Mouse (Mus musculus) left cerebral cortex, postnatal 10 days (tissue): ENCODE measurements at regions not wholly inside any gene's neighbourhood (a gene's known extent, or its start where the extent isn't known, plus 50 kb on each side); places are given as distances from the start of the nearest gene placed in this dataset.

ENCODE experiments used
- DNase-seq, 2 experiments: peaks; one replicate each; pipeline ENCODE4 v3.0.0; 2021 to 2022; ENCODE audit warnings: low spot score in 2 of 2, mixed read lengths in 1 of 2; ENCODE audit errors: extremely low spot score in 1 of 2
- intact Hi-C: fragments of 180-260 bp; cut with DNase I; formaldehyde crosslinking; loops from one replicate; pipeline ENCODE4 v1.15.1; 2025

DNA sequence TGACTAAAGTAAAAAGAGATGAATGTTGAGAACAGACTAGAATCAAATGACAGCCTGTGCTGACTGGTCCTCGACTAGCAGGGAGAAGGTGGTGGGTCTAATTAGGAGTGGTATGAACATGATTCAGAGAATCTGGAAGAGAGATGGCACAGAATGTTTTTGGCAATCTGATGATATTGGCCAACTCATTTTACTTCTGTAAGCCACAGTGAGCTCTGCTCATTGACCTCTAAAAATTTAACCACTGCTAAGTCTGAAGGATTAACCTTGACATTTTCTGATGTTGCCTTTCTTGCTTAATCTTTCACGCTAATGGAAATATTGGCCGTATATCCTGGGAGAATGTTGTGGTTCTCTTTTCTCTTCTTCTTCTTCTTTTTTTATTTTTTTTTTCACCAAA lies 1041.6 kb upstream of the Got2 start:
- intact Hi-C loops = no loop called here

DNA sequence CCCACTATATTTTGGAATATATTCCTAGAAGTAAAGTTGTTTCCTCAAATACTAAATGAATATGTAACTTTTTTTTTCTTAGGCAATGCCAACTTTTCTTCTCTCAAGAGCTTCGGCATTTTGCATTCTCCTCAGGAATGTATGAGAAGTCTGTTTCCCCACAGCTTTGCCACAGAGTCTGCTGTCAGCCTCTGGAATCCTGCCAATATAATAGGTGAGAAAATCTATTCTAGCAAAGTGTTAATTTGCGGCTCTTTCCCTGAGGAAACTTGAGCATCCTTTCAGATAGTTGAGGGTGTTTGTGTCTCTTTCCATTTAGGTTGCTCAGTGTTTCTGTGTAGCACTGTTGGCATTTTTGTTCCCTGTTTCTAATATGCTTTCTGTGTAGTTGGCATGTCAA lies 992.6 kb upstream of the Got2 start:
- no peak for DNase-seq
- intact Hi-C loops = no loop called here

More for the DNA sequence above, 1041.6 kb upstream of the Got2 start:
- DNase-seq = no peak

DNA sequence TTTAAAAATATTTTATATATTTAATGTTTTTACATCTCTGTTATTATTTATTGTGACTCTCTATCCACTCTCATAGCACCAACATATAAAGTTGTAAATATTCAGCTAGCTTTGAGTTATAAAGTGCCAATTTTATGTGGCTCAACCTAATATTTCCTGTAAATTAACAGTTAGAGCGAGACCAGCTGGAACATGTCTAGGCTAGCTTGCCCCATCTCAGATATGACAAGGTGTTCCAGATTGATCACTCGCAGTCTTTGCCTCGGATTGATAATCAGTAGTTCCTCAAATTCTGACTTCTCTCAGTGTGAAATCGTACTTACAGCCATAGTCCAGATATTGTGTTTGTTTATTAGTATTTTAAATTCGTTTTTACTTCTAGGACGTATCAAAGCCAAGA lies 990.4 kb upstream of the Got2 start:
- no peak for DNase-seq
- intact Hi-C loops = no loop called here

DNA sequence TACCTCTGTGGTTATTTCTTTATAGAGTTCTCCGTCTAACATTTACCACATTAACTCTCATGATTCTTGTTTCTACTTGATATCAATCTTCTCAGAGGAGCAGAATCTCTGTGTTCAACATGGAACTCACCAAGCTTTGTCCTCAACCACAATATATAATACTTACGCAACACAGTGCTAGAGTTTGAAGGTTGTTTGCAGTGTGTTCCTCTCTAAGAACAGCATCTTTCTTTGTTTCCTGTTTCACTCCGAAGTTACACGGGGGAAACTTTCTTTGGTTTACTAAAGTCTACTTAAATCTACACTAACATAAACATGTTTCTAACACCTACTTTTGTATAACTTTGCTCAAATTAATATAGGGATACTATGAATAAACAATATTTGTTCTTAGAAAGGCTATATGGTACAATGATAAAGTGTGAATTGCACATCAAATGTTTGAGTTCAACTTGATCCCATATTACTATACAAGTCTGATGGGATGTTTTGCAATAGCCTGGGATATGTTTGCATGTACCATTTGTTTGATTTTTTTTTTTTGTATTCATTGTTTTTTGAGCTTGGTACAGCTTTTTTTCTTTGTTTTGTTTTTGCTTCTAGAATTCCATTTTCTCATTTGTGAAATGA lies 985.2 kb upstream of the Got2 start:
- no peak for DNase-seq
- intact Hi-C loops = no loop called here

DNA sequence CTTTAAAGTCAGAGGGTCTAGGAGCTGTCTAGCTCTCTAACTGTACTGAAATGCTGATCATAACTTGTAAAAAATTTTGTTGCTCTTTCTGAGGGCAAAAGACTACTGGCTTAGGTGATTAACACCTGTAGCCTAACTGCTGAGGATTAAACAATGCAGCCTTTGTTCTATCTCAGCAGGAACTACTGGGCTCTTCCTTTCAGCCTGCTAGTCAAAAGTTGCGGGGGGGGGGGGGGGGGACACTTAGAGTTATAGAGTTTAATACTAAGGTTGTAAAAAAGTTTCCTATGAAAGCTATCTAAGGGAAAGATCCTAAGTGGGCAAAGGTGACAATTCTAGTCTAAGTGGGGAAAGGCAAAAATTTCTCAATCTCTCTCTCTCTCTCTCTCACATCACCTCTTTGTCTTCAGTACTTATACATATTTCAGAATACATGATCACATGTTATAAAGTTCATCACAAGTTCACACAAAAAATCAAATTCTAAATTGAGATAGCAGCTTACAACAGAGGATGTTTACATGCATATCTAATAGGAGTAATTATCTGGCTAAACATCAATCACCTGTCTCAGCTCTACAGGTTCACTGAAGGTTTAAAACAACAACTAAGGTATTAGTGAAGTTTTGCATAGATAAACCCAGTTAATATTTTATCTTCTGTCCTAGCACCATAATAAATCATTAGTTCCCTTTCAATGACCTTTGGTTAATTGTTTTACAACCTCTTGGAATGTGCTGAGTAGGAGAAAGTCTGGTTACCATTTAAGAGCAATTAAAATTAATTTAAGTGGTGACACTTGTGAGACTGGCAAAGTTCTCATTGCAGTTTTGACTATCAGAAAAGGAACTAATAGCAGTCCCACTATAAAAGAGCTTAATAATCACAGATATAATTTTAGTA lies 980.1 kb upstream of the Got2 start:
- intact Hi-C loops = no loop called here
- no peak for DNase-seq

DNA sequence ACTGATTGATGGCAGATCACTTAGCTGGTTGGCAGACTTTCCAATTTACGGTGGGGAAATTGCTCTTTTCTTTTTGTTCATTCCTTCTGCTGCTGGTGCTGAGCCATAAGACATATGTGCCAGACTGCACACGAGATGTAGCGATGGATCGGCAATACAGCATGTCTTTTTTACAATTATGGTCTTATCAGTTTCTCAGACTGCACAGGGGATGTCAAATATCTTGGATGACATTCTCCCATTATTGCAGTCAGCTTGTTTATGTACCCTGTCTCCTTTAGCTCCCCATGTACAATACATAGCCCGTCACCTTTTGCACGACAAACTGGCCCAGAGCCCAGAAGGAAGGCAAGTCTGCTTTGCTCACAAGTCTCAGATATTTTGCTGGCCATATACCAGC lies 976.3 kb upstream of the Got2 start:
- intact Hi-C loops = no loop called here
- peak; percentile 9 to 22 for DNase-seq

DNA sequence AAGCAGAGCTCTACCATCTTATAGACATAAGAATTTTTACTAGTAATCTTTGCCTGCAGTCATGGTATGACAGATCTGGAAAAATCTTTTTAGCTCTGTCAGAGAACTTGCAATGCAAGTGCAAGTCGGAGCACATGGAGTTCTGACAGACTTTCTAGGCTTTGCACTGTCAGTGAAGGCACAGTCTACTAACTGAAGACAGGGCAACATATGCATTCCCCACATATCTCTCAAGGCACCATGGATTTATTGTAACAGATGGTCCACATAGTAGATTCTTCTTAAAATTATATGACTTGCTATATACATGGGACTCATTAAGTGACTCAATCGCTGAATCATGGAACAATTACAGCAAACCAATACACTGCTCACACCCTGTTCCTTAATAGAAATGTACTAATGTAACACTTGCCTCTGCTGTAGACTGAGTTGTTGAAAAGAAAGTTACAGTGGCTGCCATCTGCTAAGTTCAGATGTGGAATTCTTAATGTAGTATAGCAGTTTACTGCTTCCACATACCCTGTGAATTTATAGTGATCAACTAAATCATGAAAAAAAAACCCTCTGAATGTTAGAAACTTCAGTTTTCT lies 972.6 kb upstream of the Got2 start:
- DNase-seq = peak in 1 of 2 experiments; percentile 13
- intact Hi-C loops = no loop called here

DNA sequence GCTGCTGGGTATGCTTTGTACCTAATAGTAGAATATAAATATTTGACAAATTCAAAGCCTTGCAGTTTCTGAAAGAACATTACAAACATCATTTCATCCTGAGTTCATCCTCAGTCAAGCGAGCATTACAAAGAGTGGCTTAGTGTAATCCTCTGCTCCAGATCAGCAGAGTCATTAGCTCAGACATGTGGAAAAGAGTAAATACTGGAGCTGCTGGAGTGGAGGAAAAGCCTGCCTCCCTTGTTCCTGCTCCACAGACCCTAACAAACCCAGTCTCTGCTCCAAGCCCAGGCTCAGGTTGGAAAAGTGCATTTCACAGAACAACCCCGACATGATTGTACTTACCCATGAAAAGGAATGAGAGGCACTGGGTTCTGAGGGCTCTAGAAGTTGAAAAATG lies 955.2 kb upstream of the Got2 start:
- DNase-seq = no peak
- intact Hi-C loops = no loop called here

DNA sequence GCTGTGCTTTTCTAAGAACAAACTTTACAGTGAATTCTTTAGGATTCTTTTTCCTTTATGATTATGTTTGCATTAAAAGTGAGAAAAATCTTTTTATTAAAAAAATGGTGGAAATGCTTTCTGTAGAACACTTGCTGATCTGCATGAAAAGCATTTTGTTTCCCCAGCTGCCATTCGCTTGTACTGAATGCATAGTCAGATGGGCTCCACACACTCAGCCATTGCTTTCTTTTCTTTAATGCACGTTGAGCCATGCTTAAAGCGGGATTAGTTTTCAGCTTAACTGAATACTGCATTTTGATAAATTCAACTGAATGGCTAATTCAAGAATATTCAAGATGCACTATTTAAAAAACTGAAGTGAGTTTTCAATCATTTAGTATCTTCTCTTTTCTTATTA lies 947.2 kb upstream of the Got2 start:
- intact Hi-C loops = no loop called here
- no peak for DNase-seq

DNA sequence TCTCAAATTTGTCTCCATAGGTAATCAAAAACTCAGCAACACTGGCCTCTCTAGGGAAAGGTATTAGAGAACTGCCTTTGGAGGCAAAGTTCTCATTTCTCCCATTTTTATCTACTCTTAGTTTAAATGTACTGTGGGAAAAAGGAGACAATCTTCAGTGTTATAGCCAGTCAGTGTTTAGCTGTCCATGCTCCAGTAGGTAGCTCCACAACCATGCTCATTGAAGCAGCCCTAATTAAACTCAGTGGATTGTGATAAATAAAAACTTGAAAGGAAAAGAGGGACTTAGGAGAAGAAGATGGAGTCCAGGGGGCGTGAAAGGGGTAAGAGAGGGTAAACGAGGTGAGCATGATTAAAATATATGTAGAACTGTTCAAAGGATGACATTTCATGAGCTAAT lies 946.3 kb upstream of the Got2 start:
- intact Hi-C loops = no loop called here

DNA sequence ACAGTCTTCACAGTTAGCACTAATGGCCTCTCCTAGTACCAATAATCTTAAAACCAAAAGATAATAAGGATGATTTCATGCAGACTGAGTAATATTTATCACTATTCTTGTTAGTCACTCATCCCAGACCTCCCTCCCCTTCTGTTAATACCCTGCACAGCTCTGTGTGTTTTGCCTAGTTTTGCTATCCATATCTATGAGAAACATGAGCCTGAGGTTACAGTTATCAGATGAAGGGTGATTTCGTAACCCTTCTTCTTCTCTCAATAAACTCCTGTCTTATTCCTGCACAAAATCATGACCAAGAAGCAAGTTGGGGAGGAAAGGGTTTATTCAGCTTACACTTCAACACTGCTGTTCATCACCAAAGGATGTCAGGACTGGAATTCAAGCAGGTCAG lies 940.9 kb upstream of the Got2 start:
- intact Hi-C loops = no loop called here
- DNase-seq = no peak

More for the DNA sequence above, 946.3 kb upstream of the Got2 start:
- no peak for DNase-seq

DNA sequence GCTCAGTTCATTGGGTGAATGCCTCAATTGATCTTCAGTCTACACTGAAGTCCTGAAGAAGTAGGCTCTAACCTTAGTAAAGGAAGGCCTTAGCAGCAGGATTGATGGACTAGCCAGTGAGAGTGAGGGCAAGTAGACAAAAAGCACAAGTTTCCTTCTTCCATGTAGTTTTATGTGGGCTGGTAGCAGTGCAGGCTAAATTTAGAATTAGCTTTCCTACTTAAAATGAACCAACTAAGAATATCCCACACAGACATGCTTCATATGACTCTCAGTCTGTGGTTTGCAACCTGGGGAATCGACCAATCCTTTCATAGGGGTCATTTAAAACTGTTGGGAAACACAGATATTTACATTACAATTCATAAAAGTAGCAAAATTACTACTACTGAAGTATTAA lies 922.2 kb upstream of the Got2 start:
- intact Hi-C loops = no loop called here
- DNase-seq = no peak
